Mouse (Mus musculus) adrenal gland, postnatal 36 days (tissue): ENCODE measurements at regions not wholly inside any gene's neighbourhood (a gene's known extent, or its start where the extent isn't known, plus 50 kb on each side); places are given as distances from the start of the nearest gene placed in this dataset.

ENCODE experiments used
- DNase-seq, 2 experiments: peaks; one replicate each; pipeline ENCODE4 v3.0.0; 2021; ENCODE audit warnings: mixed read lengths in 1 of 2

DNA sequence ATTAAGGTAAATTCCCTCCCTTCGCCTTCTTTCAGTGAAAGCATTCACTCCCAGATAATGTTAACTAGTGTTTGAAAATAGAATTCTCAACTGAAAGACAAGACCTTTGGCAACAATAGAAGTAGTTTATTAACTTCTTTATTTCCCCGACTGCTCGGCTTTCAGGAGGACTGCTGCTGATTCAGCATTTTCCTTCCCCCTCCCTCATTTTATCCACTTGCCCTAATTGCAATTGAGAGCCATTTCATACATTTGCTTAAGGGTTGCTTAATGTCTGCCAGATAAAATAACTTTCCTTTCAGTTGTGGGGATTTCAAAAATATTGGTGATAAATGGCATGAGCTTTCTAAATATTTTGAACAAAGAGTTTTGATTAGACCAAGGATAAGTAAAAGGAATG lies 744.5 kb downstream of the Brinp3 start:
- no peak for DNase-seq

GRCm38 (mm10) chr1:147273324-147273723 lies 778.8 kb downstream of the Brinp3 start:
- no peak for DNase-seq

- DNase-seq, result no peak
Observed at GRCm38 (mm10) chr1:147291119-147291518, 796.6 kb downstream of the Brinp3 start.

DNA sequence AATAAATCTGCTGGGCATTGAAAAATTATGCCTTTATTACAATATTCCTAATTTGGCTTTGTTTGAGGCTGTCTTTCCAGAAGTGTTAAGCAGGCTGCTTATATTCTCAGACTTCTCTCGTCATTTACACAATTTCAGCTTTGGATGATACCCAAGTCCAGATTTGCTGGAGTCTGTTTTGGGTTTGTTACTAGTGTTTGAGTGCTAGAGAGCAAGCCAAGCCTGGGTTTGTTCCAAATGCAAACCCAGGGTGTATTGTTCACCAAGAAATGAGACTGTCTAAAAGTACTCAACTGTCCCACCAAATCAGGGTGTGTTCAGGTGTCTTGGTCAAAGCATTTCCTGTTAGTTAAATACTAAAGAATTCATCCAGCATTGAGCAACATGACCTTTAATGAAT lies 814.7 kb downstream of the Brinp3 start:
- no peak for DNase-seq

DNA sequence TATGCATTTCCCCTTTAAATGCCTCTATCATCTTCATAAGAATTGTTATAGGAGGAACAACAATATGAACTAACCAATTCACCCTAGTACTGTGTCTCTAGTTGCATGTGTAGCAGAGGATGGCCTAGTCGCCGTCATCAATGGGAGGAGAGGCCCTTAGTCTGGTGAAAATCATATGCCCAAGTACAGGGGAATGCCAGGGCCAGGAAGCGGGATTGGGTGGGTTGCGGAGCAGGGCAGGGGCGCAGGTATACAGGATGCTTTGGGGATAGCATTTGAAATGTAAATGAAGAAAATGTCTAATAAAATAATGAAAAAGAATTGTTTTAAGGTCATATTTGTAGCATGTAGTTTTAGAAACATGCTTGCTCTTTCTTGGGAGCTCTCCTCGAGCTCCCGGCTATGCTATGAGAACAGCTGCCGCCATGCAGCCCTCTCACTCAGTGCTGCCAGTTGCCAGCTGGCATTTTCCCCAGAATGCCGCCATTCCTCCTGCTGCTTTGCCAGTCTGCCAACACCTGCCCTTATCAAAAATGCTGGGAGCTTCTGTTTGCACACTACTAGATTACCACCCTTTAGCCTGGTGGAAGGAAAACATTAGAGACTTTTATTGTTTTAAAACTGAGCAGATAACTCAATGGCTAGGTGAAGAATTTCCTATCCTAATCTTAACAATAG lies 848.9 kb downstream of the Brinp3 start:
- no peak for DNase-seq

- DNase-seq, result no peak
Observed at GRCm38 (mm10) chr1:147344027-147344426, 849.5 kb downstream of the Brinp3 start.
